Mouse (Mus musculus) spleen, adult 2 months (tissue): ENCODE results near the gene Arrb1.

Experiments used
- CTCF ChIP-seq: fragments of 200-500 bp; IDR thresholded peaks from 2 replicates; pipeline ENCODE4 v1.5.1; 2011; ENCODE audit warnings: mild to moderate bottlenecking, inconsistent platforms; ENCODE audit not compliant: insufficient read depth, insufficient read length, insufficient replicate concordance; ENCODE audit errors: extremely low read depth
- POLR2A ChIP-seq: fragments of 200-500 bp; IDR thresholded peaks from 2 replicates; pipeline ENCODE4 v1.6.1; 2011; ENCODE audit warnings: low read depth, low read length, inconsistent platforms

DNA sequence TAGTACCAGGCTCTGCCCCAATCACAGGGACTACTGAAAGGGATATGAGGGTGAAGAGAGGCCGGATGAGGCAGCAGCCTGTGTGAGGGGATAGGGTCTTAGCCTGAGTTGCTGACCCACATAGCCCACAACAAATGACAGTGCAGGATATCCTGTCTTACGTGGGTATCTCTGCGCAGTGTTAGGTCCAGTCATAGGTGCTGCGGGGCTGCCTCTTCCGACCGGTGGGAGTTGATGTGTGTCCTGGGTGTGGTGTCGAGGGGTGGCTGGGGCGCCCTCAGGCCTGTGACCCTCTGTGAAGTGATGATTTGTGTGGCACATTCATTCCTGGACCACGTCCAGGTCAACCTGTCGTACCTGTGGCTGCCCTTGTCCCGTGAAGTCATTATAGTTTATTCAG lies 71.0 kb downstream of the Arrb1 start:
- no peak for TF ChIP-seq CTCF
- no peak for TF ChIP-seq POLR2A
